Mouse (Mus musculus): ENCODE data around the gene Npas3. TPM values are rescaled to one million over a fixed set of nuclear protein-coding genes. Genes with fewer than 3 reads are reported as not detected.

The Npas3 gene
- 3.5 and 4.1 TPM in 2 replicates for polyA plus RNA-seq (2015; fragmentation: Nextera tagmentation; extraction: Ambion mirVana)

DNA sequence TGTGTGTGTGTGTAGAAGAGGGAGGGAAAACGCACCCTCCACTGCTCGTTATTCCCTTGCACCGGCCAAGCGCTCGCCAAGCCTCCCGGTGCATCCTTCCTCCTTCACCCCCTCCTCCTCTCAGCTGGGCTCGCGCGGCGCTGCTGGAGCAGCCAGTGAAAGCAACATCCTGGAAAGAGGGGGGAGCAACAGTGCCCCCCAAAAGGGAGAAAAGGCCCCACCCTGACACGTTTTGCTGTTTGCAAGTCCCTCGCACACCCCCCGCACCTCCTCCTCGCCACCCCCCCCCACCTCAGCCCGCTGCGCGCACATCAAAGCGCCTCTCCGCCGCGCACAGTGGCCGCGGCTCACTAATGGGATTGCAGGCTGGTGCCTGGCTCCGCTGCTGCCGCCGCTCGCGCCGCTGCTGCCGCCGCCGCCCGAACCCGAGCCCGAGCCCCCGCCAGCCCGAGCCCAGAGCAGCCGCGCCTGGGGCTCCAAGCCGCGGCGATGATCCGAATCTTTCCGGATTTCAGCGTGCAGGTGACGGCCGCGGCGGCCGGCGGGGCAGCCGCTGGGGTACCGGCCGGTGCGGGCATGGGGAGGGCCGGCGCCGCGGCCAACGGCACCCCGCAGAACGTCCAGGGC lies at the start of gene Npas3:
Gene Npas3 (plus strand): TSS at position 577 of the 627 bp plus-strand sequence.
- Histone ChIP-seq H3K27me3 (peaks cover 67% of the 10 kb centered on the region), H3K27ac (replicated peaks) (no peak within 1 kb of the TSS), H3K4me2 (replicated peaks) (peak within 1 kb of the TSS; percentile 94), H3K4me1 (peaks cover 37% of the 10 kb centered on the region), H3K36me3 (no peaks in the 10 kb centered on the region), H3K9ac (peak within 1 kb of the TSS; percentile 24), H3K9me3 (replicated peaks) (no peaks in the 10 kb centered on the region), H3K4me3 (replicated peaks) (peak within 1 kb of the TSS; percentile 53)
- WGBS: under 1% methylated on average over 57 of the region's 62 CpGs
- peak; percentile 56 for ATAC-seq (ENCODE audit: insufficient number of reproducible peaks, low FRiP score, low TSS enrichment, low read depth)

DNA sequence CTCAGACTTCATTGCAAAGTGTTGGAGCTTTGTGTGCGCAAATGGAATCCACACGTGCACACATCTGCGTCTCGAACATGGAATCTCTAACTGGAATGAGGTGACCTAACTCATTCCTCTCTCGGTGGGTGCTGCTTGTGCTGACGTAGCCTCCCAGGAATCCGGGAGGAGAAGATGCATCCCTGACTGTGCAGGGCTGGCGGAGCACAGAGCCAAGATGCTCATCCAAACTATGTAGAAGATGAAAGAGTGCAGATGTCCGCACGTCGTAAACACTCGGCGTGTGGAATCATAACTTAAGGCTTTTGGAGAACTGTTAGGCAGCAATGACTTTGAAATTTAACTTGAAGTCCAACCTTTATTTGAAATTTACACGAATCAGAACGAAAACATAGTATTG lies 31.3 kb upstream of the Npas3 start:
- no peaks in the 10 kb centered on the region for H3K27me3 ChIP-seq
- H3K4me3 ChIP-seq (replicated peaks): no peak overlapping the region
- H3K9ac ChIP-seq: no peak overlapping the region
- H3K27ac ChIP-seq (replicated peaks): no peak overlapping the region
- no peak overlapping the region for H3K4me2 ChIP-seq (replicated peaks)
- no peaks in the 10 kb centered on the region for H3K4me1 ChIP-seq
- no peaks in the 10 kb centered on the region for H3K36me3 ChIP-seq
- no peaks in the 10 kb centered on the region for H3K9me3 ChIP-seq (replicated peaks)
- ATAC-seq (ENCODE audit: insufficient number of reproducible peaks, low FRiP score, low TSS enrichment, low read depth): no peak
- 70% methylated on average over 15 of the region's 15 CpGs for WGBS

DNA sequence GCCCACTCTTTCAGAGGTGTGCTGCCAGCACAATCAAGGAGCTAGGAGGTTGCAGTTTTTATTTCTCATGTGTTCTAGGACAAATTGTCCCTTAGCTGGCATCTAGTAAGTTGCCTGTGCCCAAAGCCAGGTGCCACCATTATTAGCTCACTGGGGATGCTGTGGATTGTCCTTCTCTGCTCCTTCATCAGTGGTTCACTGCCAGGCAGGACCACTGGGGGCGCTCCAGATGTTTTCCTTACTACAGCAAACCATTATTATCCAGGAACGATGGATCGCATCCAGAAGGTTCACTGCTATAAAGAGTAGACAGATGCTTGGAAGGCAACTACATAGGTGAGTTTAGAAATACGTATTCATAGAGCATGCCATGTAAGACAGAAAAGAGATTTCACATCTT lies 25.7 kb upstream of the Npas3 start:
- no peak for ATAC-seq (ENCODE audit: insufficient number of reproducible peaks, low FRiP score, low TSS enrichment, low read depth)
- no peaks in the 10 kb centered on the region for H3K9me3 ChIP-seq (replicated peaks)
- H3K4me1 ChIP-seq: no peaks in the 10 kb centered on the region
- no peak overlapping the region for H3K9ac ChIP-seq
- no peak overlapping the region for H3K4me2 ChIP-seq (replicated peaks)
- H3K4me3 ChIP-seq (replicated peaks): no peak overlapping the region
- 71% methylated on average over 4 of the region's 4 CpGs for WGBS
- no peaks in the 10 kb centered on the region for H3K27me3 ChIP-seq
- H3K27ac ChIP-seq (replicated peaks): no peak overlapping the region
- no peaks in the 10 kb centered on the region for H3K36me3 ChIP-seq

DNA sequence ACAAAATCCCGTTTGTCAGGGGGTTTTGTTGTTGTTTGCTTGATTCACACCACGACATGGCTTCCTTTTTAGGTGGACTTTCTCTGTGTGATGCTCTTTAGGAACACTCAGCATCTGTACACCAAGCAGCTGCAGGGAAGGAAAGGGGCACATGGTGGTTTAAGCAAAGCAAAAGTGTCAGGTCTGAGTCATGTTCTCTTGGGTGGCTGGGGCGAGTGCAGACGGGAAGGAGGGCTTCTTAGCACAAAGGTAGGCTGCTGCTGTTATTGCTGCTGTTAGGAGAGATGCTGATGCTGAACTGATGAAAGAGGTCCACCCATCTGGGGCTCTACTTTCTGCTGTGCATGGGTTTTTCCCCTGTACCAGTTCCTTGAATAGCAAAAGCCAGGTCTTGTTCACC lies 21.1 kb upstream of the Npas3 start:
- WGBS: 38% methylated on average over 4 of the region's 4 CpGs

GRCm38 (mm10) chr12:53229419-53229818 lies 19.1 kb upstream of the Npas3 start:
- no peak overlapping the region for H3K9ac ChIP-seq
- 75% methylated on average over 2 of the region's 2 CpGs for WGBS
- H3K27me3 ChIP-seq: no peaks in the 10 kb centered on the region
- ATAC-seq (ENCODE audit: insufficient number of reproducible peaks, low FRiP score, low TSS enrichment, low read depth): no peak
- no peaks in the 10 kb centered on the region for H3K36me3 ChIP-seq
- no peaks in the 10 kb centered on the region for H3K4me1 ChIP-seq
- H3K4me2 ChIP-seq (replicated peaks): no peak overlapping the region
- H3K27ac ChIP-seq (replicated peaks): no peak overlapping the region
- no peaks in the 10 kb centered on the region for H3K9me3 ChIP-seq (replicated peaks)
- H3K4me3 ChIP-seq (replicated peaks): no peak overlapping the region

More for the DNA sequence above, 21.1 kb upstream of the Npas3 start:
- H3K9me3 ChIP-seq (replicated peaks): no peaks in the 10 kb centered on the region
- H3K27ac ChIP-seq (replicated peaks): no peak overlapping the region
- no peaks in the 10 kb centered on the region for H3K27me3 ChIP-seq
- H3K4me3 ChIP-seq (replicated peaks): no peak overlapping the region
- H3K4me1 ChIP-seq: no peaks in the 10 kb centered on the region
- no peak overlapping the region for H3K9ac ChIP-seq
- no peak for ATAC-seq (ENCODE audit: insufficient number of reproducible peaks, low FRiP score, low TSS enrichment, low read depth)
- H3K36me3 ChIP-seq: no peaks in the 10 kb centered on the region
- no peak overlapping the region for H3K4me2 ChIP-seq (replicated peaks)

DNA sequence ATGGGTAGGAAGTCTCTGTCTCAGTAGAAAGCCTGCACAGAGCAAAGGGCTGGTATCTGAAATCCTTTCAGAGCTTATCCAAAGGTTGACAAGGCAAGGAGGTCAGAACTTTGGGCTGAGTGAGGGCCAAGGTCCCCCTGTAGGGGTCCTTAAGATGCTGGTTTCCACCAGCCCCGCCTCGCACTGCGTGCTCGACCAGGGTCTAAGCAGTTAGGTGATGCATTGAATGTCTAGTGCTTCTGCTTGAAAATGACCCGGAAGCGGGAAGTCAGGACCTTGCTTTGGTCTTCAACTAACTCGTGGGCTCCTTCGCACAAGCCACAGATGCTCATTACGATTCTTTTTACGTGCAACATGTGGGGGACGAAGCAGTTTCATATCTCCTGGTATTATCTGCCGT lies 2.3 kb upstream of the Npas3 start:
- Histone ChIP-seq H3K9ac (0 out of 2 replicates have a peak overlapping the region, but pooled peaks have one; percentile 9), H3K27ac (replicated peaks) (no peak overlapping the region), H3K27me3 (peaks cover 64% of the 10 kb centered on the region), H3K4me3 (replicated peaks) (peak overlapping the region; percentile 53), H3K4me2 (replicated peaks) (peak overlapping the region; percentile 94), H3K36me3 (no peaks in the 10 kb centered on the region), H3K4me1 (peaks cover 31% of the 10 kb centered on the region), H3K9me3 (replicated peaks) (no peaks in the 10 kb centered on the region)
- WGBS: 3% methylated on average over 12 of the region's 12 CpGs
- no peak for ATAC-seq (ENCODE audit: insufficient number of reproducible peaks, low FRiP score, low TSS enrichment, low read depth)

GRCm38 (mm10) chr12:53246581-53247490 lies 1.6 kb upstream of the Npas3 start:
- Histone ChIP-seq H3K9ac (0 out of 2 replicates have a peak overlapping the region, but pooled peaks have one; percentile 9), H3K4me1 (peaks cover 37% of the 10 kb centered on the region), H3K4me3 (replicated peaks) (peak overlapping the region; percentile 53), H3K9me3 (replicated peaks) (no peaks in the 10 kb centered on the region), H3K4me2 (replicated peaks) (peak overlapping the region; percentile 94), H3K27ac (replicated peaks) (no peak overlapping the region), H3K27me3 (peaks cover 70% of the 10 kb centered on the region), H3K36me3 (no peaks in the 10 kb centered on the region)
- 1% methylated on average over 28 of the region's 28 CpGs for WGBS
- no peak for ATAC-seq (ENCODE audit: insufficient number of reproducible peaks, low FRiP score, low TSS enrichment, low read depth)

DNA sequence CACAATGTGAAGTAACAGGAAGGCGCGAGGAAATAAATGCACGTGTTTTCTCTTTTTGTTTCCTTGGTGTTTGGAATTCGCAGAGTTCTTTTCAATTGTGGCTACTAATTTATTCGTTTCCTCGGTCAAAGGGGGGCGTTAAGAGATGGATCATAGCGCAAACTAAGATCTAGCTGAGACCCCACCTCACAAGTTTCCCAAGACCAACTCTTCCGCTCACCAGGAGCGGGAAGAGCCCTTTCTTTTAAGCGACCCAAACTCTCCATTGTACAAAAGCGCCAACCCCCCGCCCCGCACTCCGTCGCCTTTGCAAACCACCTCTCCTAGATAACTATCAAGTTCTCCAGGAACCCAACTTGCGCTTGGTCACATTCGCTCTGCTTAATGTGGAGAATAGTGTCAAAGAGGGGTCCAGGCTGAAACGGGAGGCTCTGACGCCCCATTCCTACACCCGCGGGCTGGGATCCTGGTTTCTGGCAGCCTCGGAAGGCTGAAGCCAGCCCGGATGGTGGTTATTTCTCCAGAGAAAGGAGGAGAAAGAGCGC lies 914 bp upstream of the Npas3 start:
- Histone ChIP-seq H3K36me3 (no peaks in the 10 kb centered on the region), H3K9ac (no peak overlapping the region), H3K27ac (replicated peaks) (no peak overlapping the region), H3K4me2 (replicated peaks) (peak overlapping the region; percentile 94), H3K9me3 (replicated peaks) (no peaks in the 10 kb centered on the region), H3K4me3 (replicated peaks) (peak overlapping the region; percentile 53), H3K4me1 (peaks cover 37% of the 10 kb centered on the region), H3K27me3 (peaks cover 67% of the 10 kb centered on the region)
- under 1% methylated on average over 25 of the region's 25 CpGs for WGBS
- ATAC-seq (ENCODE audit: insufficient number of reproducible peaks, low FRiP score, low TSS enrichment, low read depth): no peak

DNA sequence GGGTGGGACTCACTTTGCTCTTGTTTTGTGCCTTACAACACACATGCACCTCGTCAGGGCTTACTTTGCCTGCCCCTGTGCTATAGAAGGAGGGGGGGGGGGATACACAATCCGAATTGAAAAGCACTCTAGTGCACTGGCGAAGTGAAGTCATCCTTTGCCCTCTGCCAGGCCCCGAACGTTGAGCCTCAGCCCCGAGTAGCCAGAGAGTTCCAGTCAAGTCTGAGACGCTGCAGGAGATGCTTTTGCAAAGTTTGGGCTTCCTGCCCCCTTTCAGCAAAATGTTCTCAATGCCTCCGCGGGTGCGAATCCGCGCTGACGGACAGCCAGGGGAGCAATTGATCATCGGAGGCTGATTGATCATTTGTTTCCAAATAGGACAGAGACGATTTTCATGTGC lies 319 bp downstream of the Npas3 start:
- Histone ChIP-seq H3K4me3 (replicated peaks) (peak overlapping the region; percentile 53), H3K9ac (no peak overlapping the region), H3K9me3 (replicated peaks) (no peaks in the 10 kb centered on the region), H3K36me3 (no peaks in the 10 kb centered on the region), H3K4me2 (replicated peaks) (peak overlapping the region; percentile 94), H3K4me1 (peaks cover 39% of the 10 kb centered on the region), H3K27me3 (peaks cover 69% of the 10 kb centered on the region), H3K27ac (replicated peaks) (no peak overlapping the region)
- under 1% methylated on average over 15 of the region's 15 CpGs for WGBS
- no peak for ATAC-seq (ENCODE audit: insufficient number of reproducible peaks, low FRiP score, low TSS enrichment, low read depth)

- no peak for ATAC-seq (ENCODE audit: insufficient number of reproducible peaks, low FRiP score, low TSS enrichment, low read depth)
- Histone ChIP-seq H3K4me3 (replicated peaks) (peak overlapping the region; percentile 72), H3K27ac (replicated peaks) (no peak overlapping the region), H3K4me1 (peaks cover 35% of the 10 kb centered on the region), H3K9me3 (replicated peaks) (no peaks in the 10 kb centered on the region), H3K9ac (no peak overlapping the region), H3K4me2 (replicated peaks) (peak overlapping the region; percentile 88), H3K36me3 (no peaks in the 10 kb centered on the region), H3K27me3 (peaks cover 61% of the 10 kb centered on the region)
- WGBS: under 1% methylated on average over 10 of the region's 11 CpGs
Measured at GRCm38 (mm10) chr12:53251701-53252181, 3.3 kb downstream of the Npas3 start.

- Histone ChIP-seq H3K4me1 (peaks cover 31% of the 10 kb centered on the region), H3K27ac (replicated peaks) (peak overlapping the region; percentile 88; the same call in 1 of the 2 replicates), H3K9me3 (replicated peaks) (no peaks in the 10 kb centered on the region), H3K27me3 (peaks cover 56% of the 10 kb centered on the region), H3K4me2 (replicated peaks) (peak overlapping the region; percentile 88), H3K36me3 (no peaks in the 10 kb centered on the region), H3K4me3 (replicated peaks) (peak overlapping the region; percentile 72), H3K9ac (peak overlapping the region; percentile 77)
- 0% methylated on average over 3 of the region's 23 CpGs for WGBS
- ATAC-seq (ENCODE audit: insufficient number of reproducible peaks, low FRiP score, low TSS enrichment, low read depth): peak; percentile 47; the same call in 1 of the 2 replicates
Measured at GRCm38 (mm10) chr12:53252213-53252571, 3.7 kb downstream of the Npas3 start.
